Mouse (Mus musculus) G1E (cell line): ENCODE measurements around the gene Cyp17a1. TPM values are rescaled to one million over a fixed set of nuclear protein-coding genes. Genes with fewer than 3 reads are reported as not detected.

Source experiments
- ATAC-seq: 2 replicates; pipeline ENCODE4 v1.8.0; 2016; ENCODE audit warnings: mild to moderate bottlenecking; ENCODE audit not compliant: insufficient number of reproducible peaks, poor library complexity, low FRiP score, severe bottlenecking; ENCODE audit errors: extremely low read depth
- DNase-seq: peaks from one replicate; pipeline ENCODE4 v3.0.0; 2012; ENCODE audit warnings: low spot score
- H3K27me3 ChIP-seq: 2 replicates; pipeline ENCODE4 v1.6.1; 2012; ENCODE audit warnings: mild to moderate bottlenecking, low read length, inconsistent platforms; ENCODE audit not compliant: insufficient read depth
- H3K36me3 ChIP-seq: replicated peaks from 2 replicates; pipeline ENCODE3; 2012; ENCODE audit warnings: mild to moderate bottlenecking, inconsistent platforms
- H3K4me1 ChIP-seq: 2 replicates; pipeline ENCODE4 v1.6.1; 2012; ENCODE audit warnings: low read depth, low read length, inconsistent platforms, mixed read lengths; ENCODE audit not compliant: insufficient read depth
- H3K4me3 ChIP-seq: 2 replicates; pipeline ENCODE4 v1.5.1; 2012; ENCODE audit warnings: low read depth, mild to moderate bottlenecking, inconsistent platforms, low read length, moderate library complexity, mixed read lengths
- H3K9me3 ChIP-seq: replicated peaks from 2 replicates; pipeline ENCODE4 v1.6.1; 2012; ENCODE audit warnings: inconsistent platforms
- CTCF ChIP-seq: IDR thresholded peaks from 2 replicates; pipeline ENCODE4 v1.5.1; 2012; ENCODE audit warnings: low read depth, low read length, inconsistent platforms, mixed read lengths
- GATA1 ChIP-seq: IDR thresholded peaks from 2 replicates; pipeline ENCODE4 v1.6.1; 2012; ENCODE audit warnings: borderline replicate concordance, low read length, inconsistent platforms, mixed read lengths
- GATA2 ChIP-seq: IDR thresholded peaks from 2 replicates; pipeline ENCODE4 v1.6.1; 2012; ENCODE audit warnings: low read depth, low read length, inconsistent platforms, borderline replicate concordance
- POLR2AphosphoS5 ChIP-seq: IDR thresholded peaks from 2 replicates; pipeline ENCODE4 v1.6.1; 2012; ENCODE audit warnings: low read depth, low read length, inconsistent platforms; ENCODE audit not compliant: insufficient replicate concordance
- TAL1 ChIP-seq: conservative IDR thresholded peaks from 2 replicates; pipeline ENCODE4 v1.6.1; 2012; ENCODE audit warnings: low read depth, low read length, inconsistent platforms, mixed read lengths
- polyA plus RNA-seq: library from polyadenylated mRNA; stranded (reverse); fragments of >175 nt; gene quantifications from 2 replicates; pipeline ENCODE4 v1.2.3, GENCODE M21; 2012
- total RNA-seq, 2 experiments: library from RNA; stranded (forward) in 1 of 2; stranded (reverse) in 1 of 2; fragments of 200-1000 nt in 1 of 2; fragments of >200 nt in 1 of 2; fragmentation: Nextera tagmentation in 1 of 2; gene quantifications; 2 replicates each; pipeline ENCODE4 v1.2.3; 2014 to 2017

Cyp17a1 gene
- total and polyA plus RNA-seq, 3 experiments = 0.22 TPM; not detected in 2

- Histone ChIP-seq H3K4me1 (0 out of 2 replicates have a peak, but pooled peaks cover 7% of the 10 kb centered on the region), H3K27me3 (peaks cover 17% of the 10 kb centered on the region), H3K36me3 (peaks cover 1% of the 10 kb centered on the region), H3K4me3 (no peak overlapping the region), H3K9me3 (no peaks in the 10 kb centered on the region)
- ATAC-seq (no peak), DNase-seq (no peak)
- TF ChIP-seq GATA1 = no peak
These were observed 10.8 kb downstream of the Cyp17a1 start for GRCm38 (mm10) chr19:46662214-46662613.

DNA sequence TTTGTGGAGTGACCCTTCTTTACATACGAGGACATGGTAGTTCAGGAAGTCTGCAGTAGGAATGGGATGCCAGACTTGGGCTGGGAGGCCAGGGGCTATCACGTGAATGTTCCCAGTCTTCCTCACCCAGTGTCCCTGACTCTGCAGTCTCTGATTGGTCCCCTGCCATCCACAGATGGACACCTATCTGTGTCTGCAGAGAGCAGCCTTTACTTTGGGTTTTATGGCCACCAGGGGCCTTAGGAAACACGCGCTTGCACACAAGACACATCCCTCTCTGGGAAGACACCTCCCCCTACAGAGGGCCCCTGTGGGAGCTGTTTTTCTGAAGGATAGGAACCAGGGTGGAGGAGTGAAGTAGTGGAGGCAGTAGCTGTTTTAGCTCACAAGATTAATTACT is 11.5 kb downstream of the Cyp17a1 start:
- ATAC-seq = no peak
- Histone ChIP-seq H3K4me3 (no peak overlapping the region), H3K4me1 (0 out of 2 replicates have a peak, but pooled peaks cover 7% of the 10 kb centered on the region), H3K27me3 (peaks cover 14% of the 10 kb centered on the region), H3K9me3 (no peaks in the 10 kb centered on the region), H3K36me3 (peaks cover 8% of the 10 kb centered on the region)
- DNase-seq = no peak
- TF ChIP-seq CTCF (no peak), GATA1 (no peak), TAL1 (no peak), POLR2AphosphoS5 (no peak), GATA2 (no peak)

DNA sequence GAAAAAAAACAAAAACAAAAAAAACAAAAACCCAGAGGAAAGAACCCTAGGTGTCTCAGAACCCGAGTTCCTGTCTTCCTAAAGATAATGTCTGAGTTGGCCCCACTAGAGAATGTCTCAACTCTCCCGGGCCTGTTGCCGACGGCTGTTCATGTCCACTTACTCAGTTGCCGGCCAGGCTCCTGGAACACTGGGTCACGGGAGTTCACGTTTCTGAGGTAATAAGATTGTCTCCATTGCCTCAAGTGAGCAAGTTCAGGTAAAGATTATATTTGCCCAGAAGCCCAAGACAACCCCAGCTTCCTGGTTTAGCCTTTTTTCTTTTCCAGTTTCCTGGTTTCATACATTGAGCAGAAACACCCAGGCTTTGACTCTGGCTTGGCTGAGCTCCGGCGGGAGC is 14.1 kb downstream of the Cyp17a1 start:
- H3K27me3 ChIP-seq = peaks cover 6% of the 10 kb centered on the region; the same call in 1 of the 2 replicates
- DNase-seq (no peak), ATAC-seq (no peak)
- no peak overlapping the region for H3K4me3 ChIP-seq
- 0 out of 2 replicates have a peak, but pooled peaks cover 7% of the 10 kb centered on the region for H3K4me1 ChIP-seq
- TF ChIP-seq TAL1 (no peak), POLR2AphosphoS5 (no peak), CTCF (no peak), GATA1 (no peak), GATA2 (no peak)
- peaks cover 35% of the 10 kb centered on the region for H3K36me3 ChIP-seq
- H3K9me3 ChIP-seq = no peaks in the 10 kb centered on the region

- no peak overlapping the region for H3K4me3 ChIP-seq
- ATAC-seq = no peak
- H3K27me3 ChIP-seq = peaks cover 6% of the 10 kb centered on the region; the same call in 1 of the 2 replicates
- DNase-seq = no peak
- TF ChIP-seq CTCF (no peak), GATA1 (no peak), TAL1 (no peak), POLR2AphosphoS5 (no peak), GATA2 (no peak)
- H3K9me3 ChIP-seq = no peaks in the 10 kb centered on the region
- H3K4me1 ChIP-seq = peaks cover 11% of the 10 kb centered on the region
- H3K36me3 ChIP-seq = peaks cover 40% of the 10 kb centered on the region
These were observed 14.6 kb downstream of the Cyp17a1 start for GRCm38 (mm10) chr19:46658348-46658747.

- ATAC-seq = no peak
- no peaks in the 10 kb centered on the region for H3K9me3 ChIP-seq
- 0 out of 2 replicates have a peak, but pooled peaks have one; percentile 29 for TF ChIP-seq CTCF
- no peak for TF ChIP-seq GATA1
- H3K36me3 ChIP-seq = peaks cover 46% of the 10 kb centered on the region
- no peak for DNase-seq
- no peak overlapping the region for H3K4me3 ChIP-seq
- peaks cover 6% of the 10 kb centered on the region; the same call in 1 of the 2 replicates for H3K27me3 ChIP-seq
- peaks cover 12% of the 10 kb centered on the region for H3K4me1 ChIP-seq
These were observed 15.5 kb downstream of the Cyp17a1 start for GRCm38 (mm10) chr19:46657339-46658020.

DNA sequence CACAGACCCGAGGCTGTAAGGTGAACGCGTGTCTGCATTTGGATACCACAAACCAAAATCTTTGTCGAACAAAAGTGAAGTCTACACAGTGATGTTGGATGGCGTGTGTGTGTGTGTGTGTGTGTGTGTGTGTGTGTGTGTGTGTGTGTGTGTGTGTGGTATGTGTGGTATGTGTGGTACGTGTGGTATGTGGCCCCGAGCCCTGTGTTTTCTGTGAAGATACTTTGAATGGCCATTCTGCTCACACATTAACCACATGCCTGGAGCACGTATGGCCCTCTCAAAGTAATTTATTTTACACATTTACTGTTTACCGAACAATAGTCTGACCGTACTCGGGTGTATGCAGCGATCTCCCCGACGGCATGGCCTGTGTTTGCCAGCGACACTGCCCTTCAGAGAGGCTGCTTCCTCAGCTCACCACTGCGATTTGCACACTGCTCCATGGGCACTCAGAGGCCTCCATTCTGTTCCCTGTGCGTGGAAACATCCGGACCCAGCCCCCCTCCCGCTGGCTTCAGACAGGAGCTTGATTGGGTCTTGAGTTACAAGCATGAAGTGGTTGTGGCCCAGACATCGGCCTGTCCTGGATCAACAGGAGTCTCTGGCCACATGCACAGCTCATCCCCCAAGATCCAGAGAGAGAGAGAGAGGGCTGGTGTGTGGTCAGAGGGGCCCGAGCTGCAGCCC is 16.7 kb downstream of the Cyp17a1 start:
- peaks cover 6% of the 10 kb centered on the region; the same call in 1 of the 2 replicates for H3K27me3 ChIP-seq
- H3K4me1 ChIP-seq = peaks cover 5% of the 10 kb centered on the region
- ATAC-seq (no peak), DNase-seq (no peak)
- H3K36me3 ChIP-seq = peaks cover 55% of the 10 kb centered on the region
- H3K4me3 ChIP-seq = no peak overlapping the region
- H3K9me3 ChIP-seq = no peaks in the 10 kb centered on the region
- TF ChIP-seq GATA2 (no peak), CTCF (no peak), GATA1 (no peak), POLR2AphosphoS5 (no peak), TAL1 (no peak)
